Comparison of ENCODE assay signal across 13 mouse cellular contexts in the genomic region with DNA sequence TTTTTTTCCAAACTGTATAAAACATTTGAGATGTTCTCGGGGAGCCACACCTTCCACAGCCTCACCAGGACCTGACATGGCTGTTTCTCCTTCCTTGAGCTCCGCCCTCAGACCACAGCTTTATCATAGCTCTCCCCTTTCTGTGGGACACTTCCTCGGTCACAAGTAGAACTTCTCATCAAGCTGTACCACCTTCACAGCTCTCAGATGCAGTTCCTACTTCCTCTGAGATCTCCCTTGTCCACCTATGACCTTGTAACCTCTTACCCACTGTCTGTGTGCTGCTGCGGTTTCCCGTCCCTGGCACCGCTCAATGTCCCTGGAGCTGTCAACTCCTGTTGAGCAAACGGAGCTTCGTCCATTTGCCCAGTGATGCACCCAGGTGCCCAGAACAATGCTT.
DNase-seq lines count a peak whose midpoint lies in the region; ATAC-seq and TF ChIP-seq lines count a peak whose summit lies in the region.
"Had no signal": no experiment of that assay in that cellular context is flagged by ENCODE, and none has a peak within 500 bp of the region (broad histone marks: within the 10 kb centered on the region; RNA-seq: fewer than 3 reads in every experiment).

No protein-coding gene starts in this region.

- peaks cover 15% of the 10 kb centered on the region for H3K4me1 ChIP-seq in heart, embryonic 12.5 days (replicated peaks)
- H3K4me1 ChIP-seq in hindbrain, postnatal 0 days (ENCODE audit: insufficient read depth, low read length), result peaks cover 9% of the 10 kb centered on the region

- no peak overlapping the region for H3K27ac ChIP-seq in heart, embryonic 12.5 days (ENCODE audit: poor library complexity, severe bottlenecking)
- no peak overlapping the region for H3K27ac ChIP-seq in hindbrain, postnatal 0 days
- H3K27ac ChIP-seq: forebrain, embryonic 10.5 days; heart, embryonic 15.5 days had no signal

- H3K9me3 ChIP-seq in heart, embryonic 12.5 days (replicated peaks), result no peaks in the 10 kb centered on the region
- H3K9me3 ChIP-seq in hindbrain, postnatal 0 days (ENCODE audit: low read length), result no peaks in the 10 kb centered on the region
- H3K9me3 ChIP-seq: forebrain, embryonic 10.5 days; heart, embryonic 15.5 days had no signal

- no peak for ATAC-seq in heart, embryonic 12.5 days (ENCODE audit: insufficient number of reproducible peaks, low FRiP score)
- peak; percentile 76 to 77 for ATAC-seq in hematopoietic stem cell, adult 5-6 weeks (replicated peaks in 1 of 2; ENCODE audit: insufficient read depth in 1 of 2, low FRiP score in 2 of 2, low TSS enrichment in 1 of 2, low read depth in 1 of 2, poor library complexity in 2 of 2, severe bottlenecking in 2 of 2)
- ATAC-seq in monocyte, adult 5-6 weeks (replicated peaks; ENCODE audit: insufficient number of reproducible peaks, low FRiP score, low TSS enrichment, poor library complexity, severe bottlenecking), result peak; percentile 66
- no peak for ATAC-seq in hindbrain, postnatal 0 days
- ATAC-seq: midbrain, embryonic 16.5 days had no signal

- DNase-seq in heart, adult 11 months, result peak; percentile 88
- DNase-seq in CD4-positive, CD25-positive, alpha-beta regulatory T cell, adult 2 months (ENCODE audit: low read depth, low spot score), result peak; percentile 41
- no peak for DNase-seq in kidney, postnatal 36 days
- DNase-seq in hindbrain, postnatal 0 days (ENCODE audit: low spot score), result no peak
- no peak for DNase-seq in heart, adult 8-10 months (ENCODE audit: low spot score)
- DNase-seq: cerebellum, postnatal 10 days; kidney, postnatal 14 days had no signal

- no peaks in the 10 kb centered on the region for H3K27me3 ChIP-seq in heart, embryonic 12.5 days (replicated peaks)
- H3K27me3 ChIP-seq in hindbrain, postnatal 0 days (ENCODE audit: insufficient read depth, low read length), result no peaks in the 10 kb centered on the region
- H3K27me3 ChIP-seq: heart, embryonic 15.5 days had no signal

- no peak overlapping the region for H3K4me2 ChIP-seq in heart, embryonic 12.5 days
- H3K4me2 ChIP-seq in hindbrain, postnatal 0 days (ENCODE audit: low read depth, low read length), result no peak overlapping the region
- H3K4me2 ChIP-seq: heart, embryonic 15.5 days had no signal

- H3K36me3 ChIP-seq in heart, embryonic 12.5 days, result no peaks in the 10 kb centered on the region
- no peaks in the 10 kb centered on the region for H3K36me3 ChIP-seq in hindbrain, postnatal 0 days (ENCODE audit: insufficient read depth, low read length)
- H3K36me3 ChIP-seq: forebrain, embryonic 10.5 days; heart, embryonic 15.5 days had no signal

- no peak for TF ChIP-seq CTCF in hindbrain, postnatal 0 days (IDR thresholded peaks at IDR 0.05; ENCODE audit: low read depth)

- H3K9ac ChIP-seq in heart, embryonic 12.5 days, result no peak overlapping the region
- H3K9ac ChIP-seq in hindbrain, postnatal 0 days (replicated peaks; ENCODE audit: low read length), result no peak overlapping the region
- H3K9ac ChIP-seq: heart, embryonic 15.5 days had no signal

- H3K4me3 ChIP-seq in heart, embryonic 12.5 days, result no peak overlapping the region
- H3K4me3 ChIP-seq in hindbrain, postnatal 0 days (ENCODE audit: low read length), result no peak overlapping the region
- H3K4me3 ChIP-seq: forebrain, embryonic 10.5 days; heart, embryonic 15.5 days had no signal

- 60% methylated on average over 8 of the region's 8 CpGs for WGBS in heart, embryonic 12.5 days
- 80% methylated on average over 8 of the region's 8 CpGs for WGBS in hindbrain, postnatal 0 days

Comparison
In these comparisons a context has a peak if more than half of its experiments do, and no peak if none do; other contexts are left out.
1. DNase-seq: peak in heart, adult 11 months (single experiment) and CD4-positive, CD25-positive, alpha-beta regulatory T cell, adult 2 months (single experiment); none in kidney, postnatal 36 days (0 of 2), hindbrain, postnatal 0 days (single experiment) and heart, adult 8-10 months (single experiment).
2. ATAC-seq: peak in hematopoietic stem cell, adult 5-6 weeks (2 of 2) and monocyte, adult 5-6 weeks (single experiment); none in heart, embryonic 12.5 days (single experiment) and hindbrain, postnatal 0 days (single experiment).